Mouse (Mus musculus) brain, embryonic 18.5 days (tissue): ENCODE measurements at regions not wholly inside any gene's neighbourhood (a gene's known extent, or its start where the extent isn't known, plus 50 kb on each side); places are given as distances from the start of the nearest gene placed in this dataset.

Experiments
- DNase-seq: peaks from one replicate; pipeline ENCODE4 v3.0.0-alpha.2; 2012; ENCODE audit warnings: low read depth, low spot score

- no peak for DNase-seq
These were observed 269.0 kb upstream of the 1700003H04Rik start for GRCm38 (mm10) chr3:124849915-124850314.

- DNase-seq = peak; percentile 47
These were observed 239.7 kb upstream of the 1700003H04Rik start for GRCm38 (mm10) chr3:124820586-124820985.

- DNase-seq = no peak
These were observed 226.0 kb upstream of the 1700003H04Rik start for GRCm38 (mm10) chr3:124806891-124807290.

- no peak for DNase-seq
These were observed 208.5 kb upstream of the 1700003H04Rik start for GRCm38 (mm10) chr3:124789220-124790017.

GRCm38 (mm10) chr3:124788181-124788580 lies 207.3 kb upstream of the 1700003H04Rik start:
- no peak for DNase-seq

GRCm38 (mm10) chr3:124770326-124770725 lies 189.4 kb upstream of the 1700003H04Rik start:
- no peak for DNase-seq

- no peak for DNase-seq
These were observed 188.4 kb upstream of the 1700003H04Rik start for GRCm38 (mm10) chr3:124769252-124769651.

GRCm38 (mm10) chr3:124755693-124756435 lies 175.0 kb upstream of the 1700003H04Rik start:
- DNase-seq = peak; percentile 37

GRCm38 (mm10) chr3:124752571-124753118 lies 171.7 kb upstream of the 1700003H04Rik start:
- no peak for DNase-seq

GRCm38 (mm10) chr3:124749314-124749713 lies 168.4 kb upstream of the 1700003H04Rik start:
- no peak for DNase-seq

- no peak for DNase-seq
These were observed 147.4 kb upstream of the 1700003H04Rik start for GRCm38 (mm10) chr3:124728281-124728680.

- DNase-seq = peak; percentile 28
These were observed 131.3 kb upstream of the 1700003H04Rik start for GRCm38 (mm10) chr3:124712166-124712565.

GRCm38 (mm10) chr3:124673551-124673950 lies 92.7 kb upstream of the 1700003H04Rik start:
- no peak for DNase-seq

- no peak for DNase-seq
These were observed 77.3 kb upstream of the 1700003H04Rik start for GRCm38 (mm10) chr3:124658153-124658552.

- no peak for DNase-seq
These were observed 52.5 kb upstream of the 1700003H04Rik start for GRCm38 (mm10) chr3:124633372-124633771.
